Mouse (Mus musculus) hindlimb bud, embryonic 11.5 days (tissue): ENCODE data around the gene Borcs8.

Experiments
- DNase-seq: peaks from one replicate; pipeline ENCODE4 v3.0.0-alpha.2; 2012; ENCODE audit warnings: low read depth, low spot score; ENCODE audit errors: extremely low spot score

The Borcs8 gene

DNA sequence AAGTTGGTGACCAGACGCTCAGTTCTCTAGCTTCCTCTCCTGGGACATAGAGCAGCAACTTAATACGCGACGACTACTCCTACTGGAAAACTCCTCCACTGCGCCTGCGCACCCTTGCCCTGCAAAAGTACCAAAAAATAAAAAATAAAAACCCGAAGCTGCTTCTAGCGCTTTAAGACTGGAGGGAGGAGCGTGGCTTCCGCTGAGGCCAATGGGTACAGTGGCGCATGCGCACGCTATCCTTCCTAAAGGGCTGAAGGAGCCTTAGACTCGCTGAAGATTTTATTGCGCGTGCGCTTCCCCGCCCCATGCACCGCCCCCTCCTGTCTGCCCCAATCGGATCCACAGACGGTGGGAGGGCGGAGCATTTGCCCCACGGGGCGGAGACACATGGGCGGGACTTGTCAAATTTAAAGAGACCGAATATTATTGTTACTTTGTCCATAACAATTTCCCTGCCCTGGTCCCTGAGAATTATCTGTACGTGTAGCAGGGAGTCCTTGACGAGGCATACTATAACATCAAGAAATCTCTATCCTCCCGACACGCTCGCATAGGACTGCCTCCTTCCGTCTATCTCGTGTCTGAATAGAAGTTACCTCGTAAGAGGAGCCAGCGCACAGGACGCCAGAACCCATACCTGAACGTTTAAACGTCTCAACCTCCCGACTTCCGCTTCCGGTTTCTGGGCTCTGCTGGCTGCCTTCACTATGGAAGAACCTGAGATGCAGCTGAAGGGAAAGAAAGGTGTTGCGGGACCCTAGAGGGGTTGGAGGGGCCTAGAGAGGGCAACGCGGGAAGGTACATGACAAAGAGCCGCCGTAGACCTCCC, at the start of gene Borcs8, which contains the start of the genes Rfxank and Mef2b:
Gene Borcs8 (plus strand): TSS at position 474 of the 832 bp plus-strand sequence.
Gene Rfxank (minus strand): TSS at position 129 of the 832 bp plus-strand sequence.
Gene Mef2b (plus strand): TSS at position 686 of the 832 bp plus-strand sequence.
- peak; percentile 99 for DNase-seq

DNA sequence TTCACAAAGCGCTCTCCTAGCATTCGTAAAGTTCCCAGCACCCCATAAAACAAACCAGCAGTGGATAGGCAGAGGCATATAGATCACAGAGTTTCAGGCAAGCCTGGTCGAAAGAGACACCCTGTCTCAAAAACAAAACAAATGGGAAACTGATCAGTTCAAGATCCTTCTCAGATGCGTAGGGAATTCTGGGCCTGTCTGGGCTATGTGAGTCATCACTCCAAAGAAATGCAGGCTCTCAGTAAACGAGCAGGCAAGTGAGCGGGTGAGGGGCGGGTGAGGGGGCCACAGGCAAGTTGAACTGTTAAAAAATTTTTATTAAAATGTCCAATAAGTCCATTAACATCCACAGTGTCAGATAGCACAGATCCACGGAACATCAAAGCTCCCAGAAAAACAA, 46.5 kb upstream of the Borcs8 start:
- DNase-seq, result no peak

- no peak for DNase-seq
Observed at GRCm38 (mm10) chr8:70099276-70099675, 40.0 kb upstream of the Borcs8 start.

- no peak for DNase-seq
Observed at GRCm38 (mm10) chr8:70100241-70100640, 39.1 kb upstream of the Borcs8 start.

GRCm38 (mm10) chr8:70104506-70104905, 34.8 kb upstream of the Borcs8 start:
- DNase-seq, result no peak

- DNase-seq, result no peak
Observed at GRCm38 (mm10) chr8:70104922-70105321, 34.4 kb upstream of the Borcs8 start.

GRCm38 (mm10) chr8:70110451-70110850, 28.8 kb upstream of the Borcs8 start:
- DNase-seq, result no peak

- DNase-seq, result no peak
Observed at GRCm38 (mm10) chr8:70111192-70111795, 28.0 kb upstream of the Borcs8 start.

GRCm38 (mm10) chr8:70112401-70113016, 26.8 kb upstream of the Borcs8 start:
- no peak for DNase-seq

GRCm38 (mm10) chr8:70114488-70114887, 24.8 kb upstream of the Borcs8 start:
- DNase-seq, result no peak

- no peak for DNase-seq
Observed at GRCm38 (mm10) chr8:70114892-70115291, 24.4 kb upstream of the Borcs8 start.

- no peak for DNase-seq
Observed at GRCm38 (mm10) chr8:70117611-70118010, 21.7 kb upstream of the Borcs8 start.

DNA sequence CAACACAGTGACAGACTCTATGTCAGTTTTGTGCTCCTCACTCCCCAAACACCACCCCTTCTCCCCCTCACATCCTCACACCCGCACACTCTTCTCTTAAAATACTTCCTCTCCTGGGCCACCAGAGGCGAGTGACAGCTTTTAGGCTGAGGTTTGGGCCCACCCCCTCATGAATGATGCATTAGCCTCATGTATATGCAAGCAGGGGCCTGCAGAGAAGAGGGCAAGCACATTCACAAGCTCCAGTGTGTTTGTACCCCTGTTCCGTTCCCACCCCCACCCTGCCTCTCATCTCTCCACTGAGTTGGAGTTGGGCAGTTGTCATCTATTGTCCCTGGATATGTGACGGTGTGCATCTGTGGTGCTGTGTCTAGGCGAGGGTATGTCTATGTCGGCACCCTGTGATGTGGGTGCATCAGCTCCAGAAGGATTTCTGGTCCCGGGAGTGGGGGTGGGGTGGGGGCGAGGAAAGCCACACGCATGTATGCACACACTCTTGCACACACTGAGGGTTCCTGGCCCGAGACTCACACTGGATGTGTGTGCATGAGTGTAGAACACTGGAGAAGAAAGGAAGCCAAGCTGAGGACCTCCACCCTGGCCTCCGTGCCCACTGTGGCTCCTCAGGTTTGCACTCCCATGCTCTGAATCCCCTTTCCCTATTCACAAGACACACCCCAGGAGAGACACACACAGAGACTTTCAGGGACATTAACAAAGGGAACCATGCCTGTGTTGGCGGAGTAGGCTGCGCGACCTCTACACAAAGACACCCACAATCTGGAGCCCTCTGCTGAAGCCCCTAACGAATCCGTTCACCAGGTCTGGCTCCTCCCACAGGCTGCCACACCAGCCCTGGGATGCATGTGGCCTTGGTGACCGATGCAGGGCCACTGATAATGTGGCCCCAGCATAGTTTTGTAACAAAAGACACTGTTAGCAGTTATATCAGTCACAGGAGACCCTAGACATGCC, 20.3 kb upstream of the Borcs8 start:
- DNase-seq, result no peak

DNA sequence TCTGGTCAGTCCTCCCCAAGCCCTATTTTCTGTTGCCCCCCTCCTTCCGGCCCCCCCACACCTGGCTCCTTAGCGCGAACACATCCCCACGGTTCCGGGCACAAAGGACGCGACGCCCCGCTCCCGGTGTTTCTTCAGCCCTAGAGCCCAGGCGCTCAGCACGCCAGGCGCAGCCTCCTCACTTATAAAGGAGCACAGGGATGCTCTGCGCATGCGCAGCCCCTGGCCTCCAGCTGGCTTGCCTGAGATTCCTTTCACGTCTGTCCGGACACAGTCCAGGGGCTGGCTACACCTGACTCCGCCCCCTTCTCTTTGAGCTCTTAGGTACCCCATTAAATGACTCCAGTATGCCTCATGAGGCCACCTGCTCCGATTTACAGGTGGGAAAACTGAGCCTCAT, 18.6 kb upstream of the Borcs8 start, which contains the start of gene Ncan:
Gene Ncan (minus strand): TSS at position 207 of the 400 bp plus-strand sequence.
- peak; percentile 56 for DNase-seq

GRCm38 (mm10) chr8:70122863-70123262, 16.4 kb upstream of the Borcs8 start:
- DNase-seq, result no peak

DNA sequence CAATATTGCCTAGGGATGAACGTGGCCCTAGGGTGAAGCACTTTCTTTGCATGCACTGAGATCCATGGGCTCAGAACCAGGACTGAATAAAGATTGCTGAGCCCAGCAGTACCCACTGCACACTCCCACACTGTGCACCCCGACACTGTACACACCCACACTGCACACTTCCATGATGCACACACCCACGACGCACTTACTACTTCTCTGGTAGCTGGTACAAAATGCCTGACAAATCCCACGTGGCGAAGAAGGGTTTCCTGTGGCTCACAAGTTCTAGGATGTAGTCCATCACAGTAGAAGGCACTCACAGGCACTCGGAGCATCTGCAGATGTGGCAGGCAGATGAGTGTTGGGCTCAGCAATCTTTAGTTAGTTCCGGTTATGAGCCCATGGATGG, 14.3 kb upstream of the Borcs8 start:
- DNase-seq, result no peak

DNA sequence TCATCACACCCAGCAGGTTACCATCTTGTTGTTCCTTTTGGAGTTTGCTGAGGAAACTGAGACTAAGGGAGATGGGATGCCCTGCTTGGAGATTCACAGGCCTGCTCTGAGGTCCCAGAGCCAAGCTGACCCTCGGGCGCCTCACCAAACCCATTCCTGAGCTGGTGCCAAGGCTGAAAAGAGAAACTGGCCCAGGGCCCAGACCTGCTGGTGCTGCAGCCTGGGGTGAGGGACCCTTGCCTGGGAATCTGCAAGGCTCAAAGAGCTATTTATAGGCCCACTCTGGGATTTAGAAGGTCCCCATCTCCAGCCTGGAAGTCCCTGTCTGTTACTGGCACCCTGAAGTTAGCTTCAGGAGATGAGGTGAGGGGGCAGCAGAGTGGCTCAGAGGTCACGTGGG, 10.9 kb upstream of the Borcs8 start:
- no peak for DNase-seq

GRCm38 (mm10) chr8:70129309-70129952, 9.9 kb upstream of the Borcs8 start:
- DNase-seq, result no peak

DNA sequence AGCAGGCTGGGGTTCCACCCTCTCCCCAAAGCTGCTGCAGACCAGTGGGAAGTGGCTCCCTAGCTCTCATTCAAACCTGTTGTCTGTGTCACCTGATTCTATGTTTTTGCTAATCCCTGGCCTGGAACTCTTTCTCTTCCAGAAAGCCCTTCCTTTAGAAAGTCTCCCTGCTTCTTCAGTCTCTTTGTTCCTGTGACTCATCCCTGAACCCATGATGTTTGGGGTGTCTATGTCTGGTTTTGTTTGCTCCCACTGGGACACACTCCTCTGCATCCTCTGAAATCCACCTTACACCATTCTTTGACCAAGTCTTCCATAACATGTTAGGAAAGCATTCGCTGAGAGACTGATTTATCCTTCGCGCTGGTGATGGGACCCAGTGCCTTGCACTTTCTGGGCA, 9.2 kb upstream of the Borcs8 start:
- DNase-seq, result no peak
